Mouse (Mus musculus): ENCODE measurements around the gene Fam90a1a. TPM values are rescaled to one million over a fixed set of nuclear protein-coding genes. Genes with fewer than 3 reads are reported as not detected.
A peak's percentile ranks its signal among the peaks of the same experiment; 100 is the strongest.
"Not testable (repeated sequence)": the region's sequence is repeated elsewhere in the genome, so short reads cannot be mapped to it uniquely, and the experiment has no call there.

The Fam90a1a gene
- polyA plus RNA-seq (2012; rRNA removed), result not detected in 2 replicates

DNA sequence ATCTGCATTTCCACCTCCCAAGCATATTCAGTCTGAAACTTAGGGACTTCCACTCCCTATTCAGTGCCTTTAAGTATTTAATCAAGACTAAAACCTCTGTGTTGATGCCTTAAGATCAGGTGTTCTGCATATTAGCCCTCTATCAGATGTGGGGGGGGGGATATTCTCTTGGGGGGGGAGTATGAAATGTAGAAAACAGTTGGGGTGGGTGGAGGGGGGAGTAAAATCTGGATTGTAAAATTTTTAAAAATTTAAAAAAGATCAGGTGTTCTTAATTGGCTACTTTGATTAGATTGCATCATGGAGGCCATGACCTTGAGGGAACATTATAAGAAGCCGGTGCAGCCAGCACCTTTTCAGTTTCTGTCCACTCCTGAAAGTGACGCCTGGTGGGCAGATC lies at the start of gene Fam90a1a:
Gene Fam90a1a (plus strand): TSS at position 301 of the 400 bp plus-strand sequence.
- TF ChIP-seq CTCF (IDR thresholded peaks at IDR 0.05; ENCODE audit: borderline replicate concordance, extremely low read depth, insufficient read depth, insufficient read length), result no peak
- no peak for TF ChIP-seq POLR2A (IDR thresholded peaks at IDR 0.05; ENCODE audit: borderline replicate concordance, extremely low read depth, insufficient read depth, insufficient read length, poor library complexity, severe bottlenecking)

DNA sequence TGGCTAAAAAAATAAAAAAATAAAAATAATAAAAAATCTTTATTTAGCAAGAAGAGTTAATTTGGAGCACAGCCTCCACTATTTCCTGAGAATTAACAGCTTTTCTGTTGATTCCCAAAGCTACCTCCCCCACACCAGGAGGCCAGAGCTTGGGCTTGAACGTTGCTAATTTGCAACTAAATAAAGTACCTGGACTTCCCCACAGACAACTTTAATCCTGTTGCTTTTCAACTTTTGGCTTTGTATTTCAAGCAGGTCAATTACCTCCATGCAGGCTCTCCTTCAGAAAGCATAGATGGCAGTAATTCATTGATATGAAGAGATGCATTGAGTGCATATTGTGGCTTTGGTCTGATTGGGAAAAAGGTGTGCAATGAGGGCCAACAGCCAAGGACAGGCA lies 46.6 kb upstream of the Fam90a1a start:
- TF ChIP-seq POLR2A (IDR thresholded peaks at IDR 0.05; ENCODE audit: borderline replicate concordance, extremely low read depth, insufficient read depth, insufficient read length, poor library complexity, severe bottlenecking) (no peak), CTCF (IDR thresholded peaks at IDR 0.05; ENCODE audit: borderline replicate concordance, extremely low read depth, insufficient read depth, insufficient read length) (no peak)
- no peak for DNase-seq (ENCODE audit: low read depth)

More for the DNA sequence above, at the start of gene Fam90a1a:
- no peak for DNase-seq (ENCODE audit: low read depth)

- no peak for DNase-seq (ENCODE audit: low read depth)
- no peak for TF ChIP-seq POLR2A (IDR thresholded peaks at IDR 0.05; ENCODE audit: borderline replicate concordance, extremely low read depth, insufficient read depth, insufficient read length, poor library complexity, severe bottlenecking)
- no peak for TF ChIP-seq CTCF (IDR thresholded peaks at IDR 0.05; ENCODE audit: borderline replicate concordance, extremely low read depth, insufficient read depth, insufficient read length)
Measured at GRCm38 (mm10) chr8:21912554-21912953, 46.0 kb upstream of the Fam90a1a start.

DNA sequence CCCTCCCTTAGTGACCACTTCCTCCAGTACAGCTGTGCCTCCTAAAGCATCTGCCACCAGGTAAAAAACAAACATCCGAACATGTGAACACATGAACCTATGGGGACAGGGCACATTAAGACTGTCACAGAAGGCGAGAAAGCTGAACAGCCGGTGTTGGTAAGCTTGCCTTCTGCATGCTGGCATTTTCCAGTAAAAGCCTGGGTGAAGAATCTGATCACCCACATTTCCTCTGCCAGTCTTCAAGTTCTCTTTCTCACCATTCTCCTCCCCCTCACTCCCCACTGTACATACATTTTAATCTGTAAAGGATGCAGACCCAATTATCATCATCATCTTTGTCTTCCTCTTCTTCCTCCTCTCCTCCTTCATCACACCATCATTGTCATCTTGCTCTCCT lies 42.9 kb upstream of the Fam90a1a start:
- TF ChIP-seq CTCF (IDR thresholded peaks at IDR 0.05; ENCODE audit: borderline replicate concordance, extremely low read depth, insufficient read depth, insufficient read length) (no peak), POLR2A (IDR thresholded peaks at IDR 0.05; ENCODE audit: borderline replicate concordance, extremely low read depth, insufficient read depth, insufficient read length, poor library complexity, severe bottlenecking) (no peak)
- no peak for DNase-seq (ENCODE audit: low read depth)

DNA sequence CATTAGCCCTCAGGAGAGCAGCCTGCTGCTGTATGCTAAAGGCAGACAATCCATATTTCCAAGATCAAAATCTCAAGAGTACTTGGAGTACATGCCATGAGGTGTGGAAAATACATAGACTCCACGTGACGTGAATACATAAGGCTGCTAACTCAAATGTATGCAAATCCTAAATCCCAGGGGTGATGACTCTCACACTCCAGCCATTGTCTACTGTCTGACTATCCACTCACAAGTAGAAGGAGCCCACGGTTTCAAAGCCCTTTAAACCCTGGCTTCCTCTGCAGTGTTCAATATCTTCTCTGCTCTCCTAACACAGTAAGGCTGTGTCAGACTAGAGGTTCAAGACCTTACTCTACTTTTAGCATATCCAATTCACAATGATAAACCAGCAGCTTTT lies 27.8 kb upstream of the Fam90a1a start:
- DNase-seq (ENCODE audit: low read depth), result not testable (repeated sequence)

DNA sequence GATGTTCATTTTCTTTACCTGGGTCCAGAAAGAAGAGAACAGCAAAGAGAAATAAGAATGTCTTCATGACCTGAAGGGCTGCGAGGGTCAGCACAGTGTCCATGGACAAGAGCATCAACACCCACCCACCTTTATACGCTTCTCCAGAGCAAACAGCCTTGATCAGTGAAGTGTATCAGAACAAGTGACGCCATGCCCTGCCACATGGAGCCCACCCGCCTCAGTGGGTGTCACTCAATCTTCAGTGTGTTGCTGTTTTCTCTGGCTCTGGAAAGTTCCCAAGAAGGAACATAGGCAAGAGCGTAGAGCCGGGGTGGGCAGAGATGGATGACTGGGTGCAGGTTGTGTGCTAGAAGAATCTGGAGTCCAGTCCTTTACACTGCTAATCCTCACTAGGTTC lies 25.9 kb upstream of the Fam90a1a start, which contains the start of gene Defb15:
Gene Defb15 (minus strand): TSS at position 101 of the 400 bp plus-strand sequence.
- no peak for TF ChIP-seq POLR2A (IDR thresholded peaks at IDR 0.05; ENCODE audit: borderline replicate concordance, extremely low read depth, insufficient read depth, insufficient read length, poor library complexity, severe bottlenecking)
- TF ChIP-seq CTCF (IDR thresholded peaks at IDR 0.05; ENCODE audit: borderline replicate concordance, extremely low read depth, insufficient read depth, insufficient read length), result no peak
- DNase-seq (ENCODE audit: low read depth), result no peak

GRCm38 (mm10) chr8:21938052-21938451 lies 20.5 kb upstream of the Fam90a1a start, which contains the start of gene Defb35:
Gene Defb35, plus strand, starts transcription at chr8:21938352.
- DNase-seq (ENCODE audit: low read depth), result not testable (repeated sequence)

- TF ChIP-seq POLR2A (IDR thresholded peaks at IDR 0.05; ENCODE audit: borderline replicate concordance, extremely low read depth, insufficient read depth, insufficient read length, poor library complexity, severe bottlenecking) (no peak), CTCF (IDR thresholded peaks at IDR 0.05; ENCODE audit: borderline replicate concordance, extremely low read depth, insufficient read depth, insufficient read length) (no peak)
- DNase-seq (ENCODE audit: low read depth), result no peak
Measured at GRCm38 (mm10) chr8:21946462-21946861, 12.1 kb upstream of the Fam90a1a start, which contains the start of gene Defb13. Gene Defb13, plus strand, starts transcription at chr8:21946762.

DNA sequence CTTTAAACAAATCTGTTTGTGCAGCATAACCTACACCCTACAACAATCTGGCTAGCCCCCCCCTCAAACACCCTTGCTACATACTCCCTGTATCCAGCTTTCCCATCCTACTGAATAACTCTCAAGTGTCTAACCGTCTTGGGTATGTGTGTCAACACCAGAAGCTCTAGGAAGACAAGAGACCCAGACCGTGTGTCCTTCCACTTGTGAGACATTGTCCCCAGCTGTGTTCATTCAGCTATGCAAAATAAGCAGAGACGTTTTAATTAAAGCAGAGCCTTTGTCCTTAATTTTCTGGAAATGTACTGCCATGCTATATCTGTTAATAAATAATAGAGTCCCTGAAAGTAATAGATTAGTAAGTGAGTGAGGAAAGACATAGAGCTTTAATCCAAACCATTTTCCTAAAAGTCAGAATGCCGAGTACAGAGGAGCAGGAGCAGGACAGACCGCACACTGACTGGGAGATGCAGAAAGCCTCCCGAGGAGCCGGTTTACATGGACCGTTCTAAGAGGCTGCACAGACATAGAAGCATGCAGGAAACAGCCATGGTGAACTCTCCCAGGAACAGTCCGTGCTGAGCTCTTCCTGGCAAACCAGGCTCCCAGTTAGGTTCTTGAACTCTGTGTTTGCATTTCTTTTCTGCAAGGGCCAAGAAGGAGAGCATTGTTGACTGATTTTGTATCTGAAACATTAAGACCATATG lies 11.1 kb upstream of the Fam90a1a start:
- TF ChIP-seq CTCF (IDR thresholded peaks at IDR 0.05; ENCODE audit: borderline replicate concordance, extremely low read depth, insufficient read depth, insufficient read length) (no peak), POLR2A (IDR thresholded peaks at IDR 0.05; ENCODE audit: borderline replicate concordance, extremely low read depth, insufficient read depth, insufficient read length, poor library complexity, severe bottlenecking) (no peak)
- DNase-seq (ENCODE audit: low read depth), result no peak

DNA sequence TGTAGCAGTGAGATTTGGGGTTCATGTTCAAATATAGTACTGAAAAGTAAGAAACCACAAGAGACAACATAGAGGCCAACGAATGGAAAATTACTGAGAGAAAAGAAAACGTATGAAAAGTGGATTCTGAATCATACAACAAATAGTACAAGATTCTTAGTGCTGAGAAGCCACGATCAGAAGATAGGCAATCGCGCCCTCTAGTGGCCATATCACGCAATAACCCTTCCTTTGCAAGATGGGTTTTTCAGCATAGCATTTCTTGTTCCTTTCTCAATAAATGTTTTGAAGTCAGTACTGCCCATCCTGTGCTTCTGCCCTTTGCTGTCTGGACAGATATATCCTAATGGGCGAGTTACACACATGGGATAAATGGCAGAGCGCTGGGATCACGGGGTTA lies 3.2 kb upstream of the Fam90a1a start:
- DNase-seq (ENCODE audit: low read depth), result peak; percentile 76
- no peak for TF ChIP-seq POLR2A (IDR thresholded peaks at IDR 0.05; ENCODE audit: borderline replicate concordance, extremely low read depth, insufficient read depth, insufficient read length, poor library complexity, severe bottlenecking)
- peak; percentile 79; the same call in 1 of the 2 replicates for TF ChIP-seq CTCF (IDR thresholded peaks at IDR 0.05; ENCODE audit: borderline replicate concordance, extremely low read depth, insufficient read depth, insufficient read length)

DNA sequence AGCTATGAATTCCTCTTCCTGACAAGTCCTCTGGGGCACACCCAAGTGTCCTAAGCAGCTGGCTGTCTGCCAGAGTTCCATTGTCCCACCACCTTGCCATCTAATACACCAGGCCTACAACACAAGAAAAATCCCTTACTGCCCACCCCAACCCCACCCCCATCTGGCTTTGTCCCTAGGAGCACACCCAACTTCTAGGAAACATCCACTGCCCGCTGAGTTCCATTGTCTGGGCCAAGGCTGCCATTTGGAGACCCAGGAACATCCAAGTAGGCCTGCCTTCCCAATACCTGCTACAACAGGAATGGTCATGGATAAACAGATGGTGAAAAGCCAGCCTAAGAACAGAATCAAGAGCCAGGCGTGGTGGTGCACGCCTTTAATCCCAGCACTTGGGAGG lies 2.2 kb upstream of the Fam90a1a start:
- TF ChIP-seq CTCF (IDR thresholded peaks at IDR 0.05; ENCODE audit: borderline replicate concordance, extremely low read depth, insufficient read depth, insufficient read length), result no peak
- TF ChIP-seq POLR2A (IDR thresholded peaks at IDR 0.05; ENCODE audit: borderline replicate concordance, extremely low read depth, insufficient read depth, insufficient read length, poor library complexity, severe bottlenecking), result no peak

DNA sequence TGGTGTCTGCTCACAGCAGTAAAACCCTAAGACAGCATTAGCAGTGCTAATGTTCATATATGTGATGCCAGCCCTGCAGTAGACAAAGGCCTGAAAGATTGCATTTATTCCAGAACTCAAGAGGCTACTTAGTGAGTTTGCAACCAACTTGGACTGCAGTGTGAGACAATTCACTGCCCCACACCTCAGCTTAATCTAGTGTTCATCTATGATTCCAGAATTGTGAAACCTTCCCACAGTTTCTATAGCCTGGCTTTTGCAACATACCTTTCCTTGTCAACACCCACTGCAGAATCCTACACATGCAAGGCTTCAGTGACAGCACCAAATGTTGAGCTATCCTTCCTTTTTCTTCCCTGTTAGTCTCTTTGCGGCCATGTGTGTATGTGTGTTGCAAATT lies 8.1 kb downstream of the Fam90a1a start:
- no peak for DNase-seq (ENCODE audit: low read depth)
- no peak for TF ChIP-seq POLR2A (IDR thresholded peaks at IDR 0.05; ENCODE audit: borderline replicate concordance, extremely low read depth, insufficient read depth, insufficient read length, poor library complexity, severe bottlenecking)
- no peak for TF ChIP-seq CTCF (IDR thresholded peaks at IDR 0.05; ENCODE audit: borderline replicate concordance, extremely low read depth, insufficient read depth, insufficient read length)

More for the DNA sequence above, 2.2 kb upstream of the Fam90a1a start:
- DNase-seq (ENCODE audit: low read depth), result no peak

Data from brain, embryonic 14.5 days (tissue).